In the genomic region with DNA sequence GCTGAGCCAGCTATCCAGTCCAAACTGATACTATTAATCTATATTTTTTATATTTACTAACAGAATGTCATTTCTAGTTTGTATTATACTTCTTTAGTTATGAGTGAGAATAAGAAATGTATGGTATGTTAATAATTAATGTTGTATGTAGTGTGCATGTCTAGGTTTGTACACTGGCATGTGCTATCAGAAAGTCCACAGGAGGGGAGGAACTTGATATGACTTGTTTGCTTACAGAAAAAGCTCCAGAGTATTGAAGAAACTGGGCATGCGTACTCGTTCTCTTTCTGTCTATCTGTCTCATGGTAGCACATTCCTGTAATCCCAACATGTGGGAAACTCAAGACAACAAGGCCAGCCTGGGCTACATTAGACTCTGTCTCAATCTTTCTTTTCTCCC, we compare ENCODE assay signal across 33 mouse cellular contexts. TPM values are rescaled to one million over a fixed set of nuclear protein-coding genes. Genes with fewer than 3 reads are reported as not detected.
A peak's percentile ranks its signal among the peaks of the same experiment; 100 is the strongest.
DNase-seq lines count a peak whose midpoint lies in the region; ATAC-seq and TF ChIP-seq lines count a peak whose summit lies in the region.
"Had no signal": no experiment of that assay in that cellular context is flagged by ENCODE, and none has a peak within 500 bp of the region (broad histone marks: within the 10 kb centered on the region; RNA-seq: fewer than 3 reads in every experiment).

No protein-coding gene starts in this region.

- H3K4me2 ChIP-seq in stomach, embryonic 14.5 days (replicated peaks; ENCODE audit: low read depth, low read length), result no peak overlapping the region
- no peak overlapping the region for H3K4me2 ChIP-seq in stomach, postnatal 0 days (replicated peaks; ENCODE audit: low read depth)
- H3K4me2 ChIP-seq in forebrain, embryonic 14.5 days (ENCODE audit: low read length), result no peak overlapping the region
- H3K4me2 ChIP-seq: embryonic facial prominence, embryonic 13.5 days; forebrain, embryonic 12.5 days; heart, embryonic 13.5 days; hindbrain, embryonic 15.5 days had no signal

- ATAC-seq in stomach, embryonic 14.5 days (ENCODE audit: insufficient number of reproducible peaks, insufficient read depth, low FRiP score, low read depth), result peak; percentile 10; the same call in 1 of the 2 replicates
- peak; percentile 66 for ATAC-seq in stomach, postnatal 0 days (ENCODE audit: low FRiP score, low TSS enrichment)
- ATAC-seq in forebrain, embryonic 14.5 days, result no peak
- ATAC-seq: activated CD4-positive, CD25-positive, alpha-beta regulatory T cell, adult 4 months; CD4-positive, CD25-positive, alpha-beta regulatory T cell, adult 4 months; forebrain, embryonic 16.5 days had no signal

- 75% methylated on average over 2 of the region's 2 CpGs for WGBS in stomach, embryonic 14.5 days
- 47% methylated on average over 2 of the region's 2 CpGs for WGBS in stomach, postnatal 0 days
- 89% methylated on average over 2 of the region's 2 CpGs for WGBS in forebrain, embryonic 14.5 days

- H3K36me3 ChIP-seq in stomach, embryonic 14.5 days (ENCODE audit: control insufficient read depth, insufficient read depth, low read length), result no peaks in the 10 kb centered on the region
- no peaks in the 10 kb centered on the region for H3K36me3 ChIP-seq in stomach, postnatal 0 days (ENCODE audit: control insufficient read depth, insufficient read depth, low read length)
- H3K36me3 ChIP-seq in forebrain, embryonic 14.5 days (ENCODE audit: control insufficient read depth, insufficient read depth, low read length), result no peaks in the 10 kb centered on the region
- H3K36me3 ChIP-seq: embryonic facial prominence, embryonic 10.5 days; embryonic facial prominence, embryonic 13.5 days; forebrain, embryonic 12.5 days; heart, embryonic 10.5 days; hindbrain, embryonic 15.5 days had no signal

- no peak overlapping the region for H3K4me3 ChIP-seq in layer of hippocampus, adult 2 months
- H3K4me3 ChIP-seq in stomach, embryonic 14.5 days (ENCODE audit: low read depth, low read length), result no peak overlapping the region
- no peak overlapping the region for H3K4me3 ChIP-seq in stomach, postnatal 0 days (ENCODE audit: low read depth, low read length)
- no peak overlapping the region for H3K4me3 ChIP-seq in forebrain, embryonic 14.5 days (ENCODE audit: low read depth, low read length)
- H3K4me3 ChIP-seq: embryonic facial prominence, embryonic 10.5 days; embryonic facial prominence, embryonic 13.5 days; erythroblast, embryonic 14.5 days; forebrain, embryonic 12.5 days; heart, embryonic 10.5 days; heart, embryonic 13.5 days; hindbrain, embryonic 15.5 days had no signal

- no peak for DNase-seq in layer of hippocampus, adult 2 months (ENCODE audit: low spot score in 2 of 2)
- no peak for DNase-seq in layer of hippocampus, adult 8-10 months (ENCODE audit: low spot score in 2 of 2)
- DNase-seq in stomach, postnatal 0 days (ENCODE audit: low spot score), result peak; percentile 21
- DNase-seq in forebrain, embryonic 14.5 days (ENCODE audit: low spot score), result no peak
- DNase-seq in thymus, postnatal 36 days, result no peak
- DNase-seq: adrenal gland, adult 8-10 months; cerebellum, adult 11-12 months; cerebellum, adult 8-10 months; cerebellum, postnatal 10 days; cerebellum, postnatal 36 days; embryo, embryonic 11 days; heart, postnatal 4 days had no signal

- no peak for TF ChIP-seq CTCF in layer of hippocampus, adult 2 months (conservative IDR thresholded peaks at IDR 0.05)
- no peak for TF ChIP-seq CTCF in stomach, postnatal 0 days (IDR thresholded peaks at IDR 0.05; ENCODE audit: low read depth)

- H3K27ac ChIP-seq in layer of hippocampus, adult 2 months, result peak overlapping the region; percentile 8; the same call in 1 of the 2 replicates
- H3K27ac ChIP-seq in stomach, embryonic 14.5 days (ENCODE audit: low read length), result peak overlapping the region; percentile 27; the same call in 1 of the 2 replicates
- peak overlapping the region; percentile 65 for H3K27ac ChIP-seq in stomach, postnatal 0 days (replicated peaks)
- H3K27ac ChIP-seq in forebrain, embryonic 14.5 days (ENCODE audit: low read depth, low read length), result no peak overlapping the region
- H3K27ac ChIP-seq: embryonic facial prominence, embryonic 10.5 days; embryonic facial prominence, embryonic 13.5 days; forebrain, embryonic 12.5 days; heart, embryonic 10.5 days; heart, embryonic 13.5 days; hindbrain, embryonic 15.5 days had no signal

- 0 out of 2 replicates have a peak, but pooled peaks cover 4% of the 10 kb centered on the region for H3K4me1 ChIP-seq in stomach, embryonic 14.5 days (ENCODE audit: control insufficient read depth, insufficient read depth, low read length)
- no peaks in the 10 kb centered on the region; the same call in 1 of the 2 replicates for H3K4me1 ChIP-seq in stomach, postnatal 0 days (replicated peaks; ENCODE audit: control insufficient read depth, insufficient read depth)
- H3K4me1 ChIP-seq in forebrain, embryonic 14.5 days (ENCODE audit: control insufficient read depth, insufficient read depth, low read length), result no peaks in the 10 kb centered on the region
- H3K4me1 ChIP-seq: embryonic facial prominence, embryonic 10.5 days; embryonic facial prominence, embryonic 13.5 days; forebrain, embryonic 12.5 days; heart, embryonic 10.5 days; hindbrain, embryonic 15.5 days had no signal

- no peaks in the 10 kb centered on the region for H3K9me3 ChIP-seq in stomach, embryonic 14.5 days (ENCODE audit: control insufficient read depth, low read depth, low read length)
- H3K9me3 ChIP-seq in stomach, postnatal 0 days (ENCODE audit: control insufficient read depth, low read length), result no peaks in the 10 kb centered on the region
- H3K9me3 ChIP-seq in forebrain, embryonic 14.5 days (replicated peaks; ENCODE audit: control insufficient read depth, low read length), result no peaks in the 10 kb centered on the region
- H3K9me3 ChIP-seq: embryonic facial prominence, embryonic 10.5 days; embryonic facial prominence, embryonic 13.5 days; forebrain, embryonic 12.5 days; heart, embryonic 10.5 days; heart, embryonic 13.5 days; hindbrain, embryonic 15.5 days had no signal

- no peak overlapping the region for H3K9ac ChIP-seq in stomach, embryonic 14.5 days (replicated peaks; ENCODE audit: low read depth, low read length)
- no peak overlapping the region for H3K9ac ChIP-seq in stomach, postnatal 0 days (ENCODE audit: low read length)
- H3K9ac ChIP-seq in forebrain, embryonic 14.5 days (ENCODE audit: low read length), result no peak overlapping the region
- H3K9ac ChIP-seq: embryonic facial prominence, embryonic 13.5 days; forebrain, embryonic 12.5 days; heart, embryonic 13.5 days; hindbrain, embryonic 15.5 days had no signal

- TF ChIP-seq EP300 in stomach, postnatal 0 days (optimal IDR thresholded peaks at IDR 0.05), result no peak

- no peaks in the 10 kb centered on the region for H3K27me3 ChIP-seq in stomach, embryonic 14.5 days (ENCODE audit: control insufficient read depth, insufficient read depth, low read length)
- H3K27me3 ChIP-seq in stomach, postnatal 0 days (ENCODE audit: control insufficient read depth, insufficient read depth, low read length), result no peaks in the 10 kb centered on the region
- no peaks in the 10 kb centered on the region for H3K27me3 ChIP-seq in forebrain, embryonic 14.5 days (replicated peaks; ENCODE audit: control insufficient read depth, insufficient read depth, low read length)
- H3K27me3 ChIP-seq: embryonic facial prominence, embryonic 13.5 days; forebrain, embryonic 12.5 days; heart, embryonic 13.5 days; hindbrain, embryonic 15.5 days had no signal

RNA-seq across cellular contexts. Expression of gene Emc4, which starts 49.6 kb away (rescaled TPM):
- 100 to 1,000 TPM; 130 to 136 TPM for total RNA-seq in layer of hippocampus, adult 2 months (2021)
- 100 to 1,000 TPM; 125 to 129 (median 127) TPM for total RNA-seq in layer of hippocampus, adult 8-10 months (2022)
- polyA plus RNA-seq in stomach, embryonic 14.5 days (2014; fragmentation: Nextera tagmentation; extraction: Ambion mirVana), result 90.8 and 98.1 TPM in 2 replicates
- 120 and 123 TPM in 2 replicates for polyA plus RNA-seq in stomach, postnatal 0 days (2015; fragmentation: Nextera tagmentation; extraction: Ambion mirVana)
- 165 and 170 TPM in 2 replicates for polyA plus RNA-seq in forebrain, embryonic 14.5 days (2014; fragmentation: Nextera tagmentation; extraction: Ambion mirVana)

RNA-seq across cellular contexts. Expression of gene Gm21985, which starts 52.1 kb away (rescaled TPM):
- under 1 TPM in 1 of 2 experiments, not detected in 1; 0.22 TPM for total RNA-seq in layer of hippocampus, adult 2 months (2021)
- 1 to 10 TPM in 3 of 4 experiments, under 1 TPM in 1; 0.96 to 3.1 (median 2.8) TPM for total RNA-seq in layer of hippocampus, adult 8-10 months (2022)
- not detected in 2 replicates for polyA plus RNA-seq in stomach, embryonic 14.5 days (2014; fragmentation: Nextera tagmentation; extraction: Ambion mirVana)
- polyA plus RNA-seq in stomach, postnatal 0 days (2015; fragmentation: Nextera tagmentation; extraction: Ambion mirVana), result not detected in 2 replicates
- polyA plus RNA-seq in forebrain, embryonic 14.5 days (2014; fragmentation: Nextera tagmentation; extraction: Ambion mirVana), result not detected in 2 replicates
- total RNA-seq: adrenal gland, postnatal 25 days; heart, postnatal 4 days had no signal
- polyA plus RNA-seq: activated CD4-positive, CD25-positive, alpha-beta regulatory T cell, adult 4 months; brain, embryonic 14.5 days; C2C12; CD4-positive, CD25-positive, alpha-beta regulatory T cell, adult 4 months; embryonic facial prominence, embryonic 10.5 days; embryonic facial prominence, embryonic 13.5 days; erythroblast, embryonic 14.5 days; forebrain, embryonic 12.5 days; forebrain, embryonic 16.5 days; gonadal fat pad, adult 2 months; heart, embryonic 10.5 days; heart, embryonic 13.5 days; heart, embryonic 16.5 days; hindbrain, embryonic 11.5 days; hindbrain, embryonic 15.5 days had no signal

RNA-seq across cellular contexts. Expression of gene Slc12a6, which starts 52.6 kb away (rescaled TPM):
- 100 to 1,000 TPM; 107 to 112 TPM for total RNA-seq in layer of hippocampus, adult 2 months (2021)
- 100 to 1,000 TPM in 3 of 4 experiments, 10 to 100 TPM in 1; 92.5 to 117 (median 109) TPM for total RNA-seq in layer of hippocampus, adult 8-10 months (2022)
- polyA plus RNA-seq in stomach, embryonic 14.5 days (2014; fragmentation: Nextera tagmentation; extraction: Ambion mirVana), result 18.9 and 19.9 TPM in 2 replicates
- polyA plus RNA-seq in stomach, postnatal 0 days (2015; fragmentation: Nextera tagmentation; extraction: Ambion mirVana), result 5.4 and 6.2 TPM in 2 replicates
- 15.0 and 16.5 TPM in 2 replicates for polyA plus RNA-seq in forebrain, embryonic 14.5 days (2014; fragmentation: Nextera tagmentation; extraction: Ambion mirVana)

RNA-seq across cellular contexts. Expression of gene Nop10, which starts 56.5 kb away (rescaled TPM):
- total RNA-seq in layer of hippocampus, adult 2 months (2021), result 10 to 100 TPM; 51.6 to 52.0 TPM
- 10 to 100 TPM; 44.3 to 56.8 (median 50.6) TPM for total RNA-seq in layer of hippocampus, adult 8-10 months (2022)
- 197 and 199 TPM in 2 replicates for polyA plus RNA-seq in stomach, embryonic 14.5 days (2014; fragmentation: Nextera tagmentation; extraction: Ambion mirVana)
- polyA plus RNA-seq in stomach, postnatal 0 days (2015; fragmentation: Nextera tagmentation; extraction: Ambion mirVana), result 169 and 172 TPM in 2 replicates
- polyA plus RNA-seq in forebrain, embryonic 14.5 days (2014; fragmentation: Nextera tagmentation; extraction: Ambion mirVana), result 170 and 190 TPM in 2 replicates

RNA-seq across cellular contexts. Expression of gene Nutm1, which starts 59.1 kb away (rescaled TPM):
- not detected for total RNA-seq in layer of hippocampus, adult 2 months (2021)
- not detected for total RNA-seq in layer of hippocampus, adult 8-10 months (2022)
- not detected in 2 replicates for polyA plus RNA-seq in stomach, embryonic 14.5 days (2014; fragmentation: Nextera tagmentation; extraction: Ambion mirVana)
- 0.06 and 0.10 TPM in 2 replicates for polyA plus RNA-seq in stomach, postnatal 0 days (2015; fragmentation: Nextera tagmentation; extraction: Ambion mirVana)
- not detected in 2 replicates for polyA plus RNA-seq in forebrain, embryonic 14.5 days (2014; fragmentation: Nextera tagmentation; extraction: Ambion mirVana)
- total RNA-seq: adrenal gland, postnatal 25 days; gastrocnemius, adult 18-20 months; gastrocnemius, postnatal 25 days; heart, adult 18-20 months; heart, postnatal 14 days; heart, postnatal 4 days had no signal
- polyA plus RNA-seq: activated CD4-positive, CD25-positive, alpha-beta regulatory T cell, adult 4 months; brain, embryonic 14.5 days; CD4-positive, CD25-positive, alpha-beta regulatory T cell, adult 4 months; embryonic facial prominence, embryonic 10.5 days; embryonic facial prominence, embryonic 13.5 days; erythroblast, embryonic 14.5 days; forebrain, embryonic 12.5 days; forebrain, embryonic 16.5 days; heart, embryonic 16.5 days had no signal
